Mouse (Mus musculus) Muller cell, postnatal 12 days (primary cell): ENCODE results near the gene Tiam1.
"Not testable (repeated sequence)": the region's sequence is repeated elsewhere in the genome, so short reads cannot be mapped to it uniquely, and the experiment has no call there.

Source experiments
- DNase-seq: peaks from one replicate; pipeline ENCODE4 v3.0.0-alpha.2; 2015; ENCODE audit errors: inconsistent ontology term

Tiam1 gene

GRCm38 (mm10) chr16:90104714-90105459 is 38.7 kb downstream of the Tiam1 start:
- DNase-seq: no peak

- peak; percentile 14 for DNase-seq
These were observed 39.8 kb downstream of the Tiam1 start for GRCm38 (mm10) chr16:90103726-90104125.

- DNase-seq: no peak
These were observed 41.0 kb downstream of the Tiam1 start for GRCm38 (mm10) chr16:90102596-90102995.

- DNase-seq: no peak
These were observed 45.4 kb downstream of the Tiam1 start for GRCm38 (mm10) chr16:90098191-90098605.

GRCm38 (mm10) chr16:90097769-90098168 is 45.8 kb downstream of the Tiam1 start:
- DNase-seq: no peak

GRCm38 (mm10) chr16:90096011-90096410 is 47.6 kb downstream of the Tiam1 start:
- no peak for DNase-seq

GRCm38 (mm10) chr16:90093015-90093414 is 50.6 kb downstream of the Tiam1 start:
- DNase-seq: no peak

- no peak for DNase-seq
These were observed 51.7 kb downstream of the Tiam1 start for GRCm38 (mm10) chr16:90091906-90092305.

- DNase-seq: no peak
These were observed 52.4 kb downstream of the Tiam1 start for GRCm38 (mm10) chr16:90091112-90091720.

- no peak for DNase-seq
These were observed 53.2 kb downstream of the Tiam1 start for GRCm38 (mm10) chr16:90090368-90090767.

- no peak for DNase-seq
These were observed 56.3 kb downstream of the Tiam1 start for GRCm38 (mm10) chr16:90087256-90087655.

GRCm38 (mm10) chr16:90086111-90086510 is 57.5 kb downstream of the Tiam1 start:
- no peak for DNase-seq

- DNase-seq: no peak
These were observed 58.0 kb downstream of the Tiam1 start for GRCm38 (mm10) chr16:90085580-90085979.

- DNase-seq: no peak
These were observed 62.4 kb downstream of the Tiam1 start for GRCm38 (mm10) chr16:90081125-90081524.

- peak; percentile 92 for DNase-seq
These were observed 64.7 kb downstream of the Tiam1 start for GRCm38 (mm10) chr16:90078806-90079381.

GRCm38 (mm10) chr16:90073510-90073909 is 70.1 kb downstream of the Tiam1 start:
- DNase-seq: peak; percentile 93

GRCm38 (mm10) chr16:90072651-90073050 is 70.9 kb downstream of the Tiam1 start:
- peak; percentile 62 for DNase-seq

- not testable (repeated sequence) for DNase-seq
These were observed 72.4 kb downstream of the Tiam1 start for GRCm38 (mm10) chr16:90071125-90071524.

GRCm38 (mm10) chr16:90070104-90070503 is 73.5 kb downstream of the Tiam1 start:
- DNase-seq: no peak

GRCm38 (mm10) chr16:90069197-90069596 is 74.4 kb downstream of the Tiam1 start:
- DNase-seq: no peak

GRCm38 (mm10) chr16:90052905-90053519 is 90.6 kb downstream of the Tiam1 start:
- no peak for DNase-seq

- no peak for DNase-seq
These were observed 91.2 kb downstream of the Tiam1 start for GRCm38 (mm10) chr16:90052409-90052808.
